Mouse (Mus musculus) kidney, embryonic 15.5 days (tissue): ENCODE results near the gene Arhgap19. TPM values are rescaled to one million over a fixed set of nuclear protein-coding genes. Genes with fewer than 3 reads are reported as not detected.

ENCODE experiments used
- ATAC-seq: fragments of 200-750 bp; cut with Nextera tagmentation; replicated peaks from 2 replicates; pipeline ENCODE4 v1.8.0; 2017; ENCODE audit warnings: moderate TSS enrichment; ENCODE audit not compliant: low FRiP score
- H3K27ac ChIP-seq: fragments of 300-500 bp; sonication (generic); 2 replicates; pipeline ENCODE4 v1.5.1; 2015; ENCODE audit warnings: mild to moderate bottlenecking, inconsistent platforms
- H3K27me3 ChIP-seq: fragments of 300-500 bp; sonication (generic); 2 replicates; pipeline ENCODE4 v1.6.1; 2015; ENCODE audit warnings: inconsistent platforms
- H3K36me3 ChIP-seq: fragments of 300-500 bp; sonication (generic); 2 replicates; pipeline ENCODE4 v1.6.1; 2015; ENCODE audit warnings: inconsistent platforms
- H3K4me1 ChIP-seq: fragments of 300-500 bp; sonication (generic); 2 replicates; pipeline ENCODE4 v1.6.1; 2015; ENCODE audit warnings: inconsistent platforms
- H3K4me2 ChIP-seq: fragments of 300-500 bp; sonication (generic); 2 replicates; pipeline ENCODE4 v1.6.1; 2015; ENCODE audit warnings: moderate library complexity, mild to moderate bottlenecking, inconsistent platforms
- H3K4me3 ChIP-seq: fragments of 300-500 bp; sonication (generic); replicated peaks from 2 replicates; pipeline ENCODE4 v1.5.1; 2015; ENCODE audit warnings: mild to moderate bottlenecking, inconsistent platforms
- H3K9ac ChIP-seq: fragments of 300-500 bp; sonication (generic); 2 replicates; pipeline ENCODE4 v1.6.1; 2015; ENCODE audit warnings: mild to moderate bottlenecking, inconsistent platforms
- H3K9me3 ChIP-seq: fragments of 300-500 bp; sonication (generic); replicated peaks from 2 replicates; pipeline ENCODE4 v1.6.1; 2016; ENCODE audit warnings: inconsistent platforms
- WGBS: fragments of 180-500 bp; shearing (Covaris S2); methylation state at CpG from one replicate; pipeline ENCODE4 v1.1.7; 2015; ENCODE audit warnings: mixed read lengths; 5-methylcytosine and 5-hydroxymethylcytosine counted together
- polyA plus RNA-seq: library from polyadenylated mRNA; unstranded; fragments of >200 nt; fragmentation: Nextera tagmentation; extraction: Ambion mirVana; gene quantifications from 2 replicates; pipeline ENCODE4 v1.2.1, GENCODE M21; 2015

The Arhgap19 gene
- polyA plus RNA-seq, 1 experiment from 2014 or later: 29.7 TPM

GRCm38 (mm10) chr19:41794017-41794416 is 7.8 kb downstream of the Arhgap19 start:
- H3K4me3 ChIP-seq: no peak overlapping the region
- H3K4me1 ChIP-seq: peaks cover 19% of the 10 kb centered on the region; the same call in 1 of the 2 replicates
- no peak for ATAC-seq
- no peak overlapping the region for H3K9ac ChIP-seq
- no peaks in the 10 kb centered on the region for H3K27me3 ChIP-seq
- H3K27ac ChIP-seq: peak overlapping the region; percentile 83
- H3K9me3 ChIP-seq: no peaks in the 10 kb centered on the region
- H3K4me2 ChIP-seq: no peak overlapping the region
- H3K36me3 ChIP-seq: peaks cover 14% of the 10 kb centered on the region

DNA sequence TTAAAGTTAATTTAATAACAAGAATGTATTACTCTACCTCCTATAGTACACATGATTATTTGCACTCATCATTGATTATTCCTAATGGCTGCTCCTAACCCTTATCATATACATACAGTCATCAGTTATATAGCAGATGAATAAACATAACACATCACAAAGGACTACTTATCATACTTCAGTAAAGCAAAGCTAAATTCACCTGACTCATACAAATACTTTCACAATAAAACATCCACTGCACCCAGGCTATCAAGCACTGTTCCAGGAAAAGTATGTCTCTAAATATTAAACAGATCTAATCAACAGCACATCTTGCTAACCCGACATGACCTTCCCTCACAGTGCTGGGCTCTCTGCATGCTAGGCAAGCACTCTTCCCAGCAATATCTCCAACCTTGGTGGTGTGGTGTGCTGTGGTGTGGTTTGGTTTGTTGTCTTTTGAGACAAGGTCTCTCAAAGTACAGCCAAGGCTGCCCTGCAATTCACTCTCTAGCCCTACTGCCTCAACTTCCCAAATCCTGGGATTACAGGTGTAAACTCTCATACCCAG is 8.8 kb downstream of the Arhgap19 start:
- no peak for ATAC-seq
- 62% methylated on average over 1 of the region's 1 CpGs for WGBS
- Histone ChIP-seq H3K27ac (peak overlapping the region; percentile 83), H3K4me2 (no peak overlapping the region), H3K36me3 (peaks cover 20% of the 10 kb centered on the region), H3K27me3 (no peaks in the 10 kb centered on the region), H3K9me3 (no peaks in the 10 kb centered on the region), H3K4me1 (peaks cover 19% of the 10 kb centered on the region; the same call in 1 of the 2 replicates), H3K4me3 (no peak overlapping the region), H3K9ac (no peak overlapping the region)

DNA sequence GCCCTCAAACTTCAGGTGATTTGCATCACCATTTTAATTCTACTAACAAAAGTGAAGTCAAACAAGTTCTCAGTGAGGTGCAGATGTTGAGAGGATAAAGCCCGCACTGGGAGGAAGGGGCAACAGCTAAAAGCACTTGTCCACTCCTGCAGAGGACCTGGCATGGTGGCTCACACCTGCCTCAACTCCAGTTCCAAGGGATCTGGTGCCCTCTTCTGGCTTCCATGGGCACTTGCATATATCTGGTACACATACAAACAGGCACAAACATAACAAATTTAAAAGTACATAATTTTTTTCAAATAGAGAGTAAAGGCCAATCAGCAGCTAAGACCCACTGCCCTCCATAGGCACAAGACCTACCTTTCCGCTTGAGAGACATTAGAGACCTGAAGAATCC is 10.5 kb downstream of the Arhgap19 start:
- Histone ChIP-seq H3K9me3 (no peaks in the 10 kb centered on the region), H3K27me3 (no peaks in the 10 kb centered on the region), H3K27ac (no peak overlapping the region), H3K36me3 (peaks cover 34% of the 10 kb centered on the region), H3K4me2 (no peak overlapping the region), H3K4me1 (peaks cover 12% of the 10 kb centered on the region; the same call in 1 of the 2 replicates), H3K4me3 (no peak overlapping the region), H3K9ac (no peak overlapping the region)
- 95% methylated on average over 2 of the region's 2 CpGs for WGBS
- ATAC-seq: no peak

DNA sequence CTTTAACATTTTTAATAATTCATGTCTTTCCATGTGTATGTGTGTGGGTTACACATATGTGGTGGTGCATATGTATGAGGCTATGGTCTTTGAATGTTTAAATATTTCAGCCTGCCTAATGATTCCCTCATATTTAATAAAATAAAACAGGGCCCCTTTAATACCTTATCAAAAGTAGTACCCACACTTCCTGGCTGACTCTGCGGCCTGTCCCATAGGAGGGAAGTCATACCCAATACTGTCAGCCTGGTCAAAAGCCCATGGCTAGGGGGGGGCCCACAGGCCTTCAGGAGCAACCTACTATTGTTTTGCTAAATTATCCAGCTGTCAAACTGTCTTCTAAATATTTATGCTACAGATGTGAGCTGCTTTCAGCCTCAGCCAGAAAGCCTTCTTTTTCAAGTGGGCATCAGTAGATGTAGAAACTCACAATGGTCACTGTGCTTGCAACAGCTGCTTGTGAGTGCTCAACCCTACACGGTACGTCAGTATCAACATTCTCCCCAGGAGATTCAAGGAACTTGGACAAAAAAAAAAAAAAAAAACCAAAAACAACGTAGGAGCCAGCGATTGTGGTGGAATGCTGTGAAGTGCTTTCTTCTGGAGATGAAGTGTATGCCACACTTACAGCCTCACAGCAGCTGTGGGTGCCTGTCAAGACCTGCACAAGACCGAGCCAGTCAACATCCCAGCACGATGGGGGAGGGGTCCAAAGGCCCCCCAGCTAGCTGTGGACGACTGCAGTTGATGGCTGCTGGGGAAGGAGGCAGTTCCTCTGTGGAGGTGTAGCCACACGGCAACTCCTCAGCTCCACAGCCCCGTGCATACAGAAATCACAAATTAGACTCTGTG is 12.5 kb downstream of the Arhgap19 start:
- WGBS: 77% methylated on average over 10 of the region's 10 CpGs
- Histone ChIP-seq H3K36me3 (peaks cover 50% of the 10 kb centered on the region), H3K9ac (no peak overlapping the region)

GRCm38 (mm10) chr19:41786896-41787295 is 15.0 kb downstream of the Arhgap19 start:
- no peak overlapping the region for H3K9ac ChIP-seq
- H3K27me3 ChIP-seq: no peaks in the 10 kb centered on the region
- no peak overlapping the region for H3K4me3 ChIP-seq
- WGBS: 89% methylated on average over 1 of the region's 1 CpGs
- H3K4me2 ChIP-seq: no peak overlapping the region
- no peak overlapping the region for H3K27ac ChIP-seq
- no peaks in the 10 kb centered on the region for H3K9me3 ChIP-seq
- no peaks in the 10 kb centered on the region for H3K4me1 ChIP-seq
- H3K36me3 ChIP-seq: peaks cover 69% of the 10 kb centered on the region
- ATAC-seq: no peak

More for the DNA sequence above, 12.5 kb downstream of the Arhgap19 start:
- ATAC-seq: no peak
- H3K4me2 ChIP-seq: no peak overlapping the region
- H3K27me3 ChIP-seq: no peaks in the 10 kb centered on the region
- no peak overlapping the region for H3K4me3 ChIP-seq
- H3K9me3 ChIP-seq: no peaks in the 10 kb centered on the region
- H3K27ac ChIP-seq: no peak overlapping the region
- 0 out of 2 replicates have a peak, but pooled peaks cover 3% of the 10 kb centered on the region for H3K4me1 ChIP-seq

- no peak overlapping the region for H3K4me3 ChIP-seq
- H3K27ac ChIP-seq: no peak overlapping the region
- H3K27me3 ChIP-seq: no peaks in the 10 kb centered on the region
- no peaks in the 10 kb centered on the region for H3K4me1 ChIP-seq
- WGBS: 89% methylated on average over 6 of the region's 6 CpGs
- ATAC-seq: no peak
- no peaks in the 10 kb centered on the region for H3K9me3 ChIP-seq
- peaks cover 86% of the 10 kb centered on the region for H3K36me3 ChIP-seq
- H3K9ac ChIP-seq: no peak overlapping the region
- no peak overlapping the region for H3K4me2 ChIP-seq
These were observed 24.3 kb downstream of the Arhgap19 start for GRCm38 (mm10) chr19:41777514-41777913.

DNA sequence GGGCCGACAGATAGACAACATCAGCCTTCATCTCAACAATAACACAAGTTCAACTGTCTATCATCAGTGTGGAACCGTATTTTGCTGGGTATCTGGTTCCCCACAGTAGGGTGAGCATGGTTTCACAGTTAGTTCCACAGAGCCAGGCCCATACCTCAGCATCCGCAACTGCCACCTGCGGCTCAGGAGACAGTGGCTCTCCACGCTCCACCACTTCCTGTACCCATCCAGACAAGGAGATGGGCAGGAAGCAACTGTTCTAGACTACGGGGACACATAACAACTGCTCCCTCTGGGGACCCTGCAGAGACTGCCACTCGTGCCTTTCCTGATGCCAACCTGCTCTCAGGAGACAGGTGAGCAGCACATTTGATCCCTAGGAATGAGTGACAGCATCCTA is 33.1 kb downstream of the Arhgap19 start:
- Histone ChIP-seq H3K27ac (no peak overlapping the region), H3K4me2 (no peak overlapping the region), H3K9ac (no peak overlapping the region), H3K4me3 (no peak overlapping the region), H3K9me3 (no peaks in the 10 kb centered on the region), H3K36me3 (peaks cover 65% of the 10 kb centered on the region), H3K4me1 (peaks cover 3% of the 10 kb centered on the region; the same call in 1 of the 2 replicates), H3K27me3 (no peaks in the 10 kb centered on the region)
- ATAC-seq: no peak
- WGBS: 91% methylated on average over 7 of the region's 7 CpGs

DNA sequence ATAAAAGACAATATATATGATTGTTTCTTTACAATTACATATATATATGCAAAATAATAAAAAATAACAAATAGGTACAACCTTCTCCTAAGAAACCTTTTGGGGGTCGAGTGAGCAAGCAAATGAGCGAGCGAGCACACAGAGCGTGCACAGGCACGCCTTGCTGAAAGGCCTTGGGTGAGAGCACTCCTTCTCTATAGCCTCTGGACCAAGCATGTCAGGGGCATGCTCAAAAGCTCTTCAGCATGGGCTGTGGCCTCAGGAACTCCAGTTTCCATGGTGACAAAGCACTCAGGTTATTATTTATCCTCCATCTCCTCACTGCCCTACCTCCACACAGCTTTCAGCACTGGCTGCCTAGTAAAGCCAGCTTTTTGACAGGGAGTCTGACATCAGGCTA is 35.2 kb downstream of the Arhgap19 start:
- 66% methylated on average over 5 of the region's 5 CpGs for WGBS
- ATAC-seq: no peak
- H3K27ac ChIP-seq: no peak overlapping the region
- no peak overlapping the region for H3K9ac ChIP-seq
- H3K9me3 ChIP-seq: no peaks in the 10 kb centered on the region
- no peaks in the 10 kb centered on the region for H3K27me3 ChIP-seq
- H3K4me1 ChIP-seq: peaks cover 6% of the 10 kb centered on the region; the same call in 1 of the 2 replicates
- peaks cover 46% of the 10 kb centered on the region for H3K36me3 ChIP-seq
- H3K4me3 ChIP-seq: no peak overlapping the region
- no peak overlapping the region for H3K4me2 ChIP-seq

GRCm38 (mm10) chr19:41763870-41764660 is 37.8 kb downstream of the Arhgap19 start:
- no peak overlapping the region for H3K9ac ChIP-seq
- H3K36me3 ChIP-seq: peaks cover 25% of the 10 kb centered on the region
- WGBS: 30% methylated on average over 12 of the region's 12 CpGs
- H3K27ac ChIP-seq: no peak overlapping the region
- ATAC-seq: peak; percentile 59; the same call in 1 of the 2 replicates
- H3K27me3 ChIP-seq: no peaks in the 10 kb centered on the region
- no peak overlapping the region for H3K4me2 ChIP-seq
- H3K4me1 ChIP-seq: peaks cover 7% of the 10 kb centered on the region; the same call in 1 of the 2 replicates
- H3K9me3 ChIP-seq: no peaks in the 10 kb centered on the region
- no peak overlapping the region for H3K4me3 ChIP-seq

DNA sequence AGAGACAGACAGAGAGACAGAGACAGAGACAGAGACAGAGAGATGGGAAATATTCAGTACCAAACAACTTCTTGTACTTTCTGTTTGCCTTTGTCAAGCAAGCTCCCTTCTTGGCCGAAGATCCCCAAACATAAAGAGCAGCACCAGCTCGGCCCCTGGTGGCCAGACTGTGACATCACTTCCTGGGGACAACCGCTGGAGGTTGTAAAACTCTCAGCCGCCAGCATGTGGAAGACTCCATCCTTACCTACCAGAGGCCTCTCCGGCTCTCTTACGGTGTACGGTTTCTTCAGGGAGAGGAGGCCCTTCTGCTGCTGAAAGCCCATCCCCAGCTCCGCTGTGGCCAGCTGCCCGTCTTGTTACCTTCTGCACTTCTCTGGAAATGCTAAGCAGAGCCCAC is 40.3 kb downstream of the Arhgap19 start:
- WGBS: 20% methylated on average over 9 of the region's 9 CpGs
- Histone ChIP-seq H3K4me1 (peaks cover 4% of the 10 kb centered on the region; the same call in 1 of the 2 replicates), H3K9me3 (no peaks in the 10 kb centered on the region), H3K27me3 (no peaks in the 10 kb centered on the region), H3K4me3 (no peak overlapping the region), H3K4me2 (no peak overlapping the region), H3K27ac (no peak overlapping the region), H3K36me3 (peaks cover 5% of the 10 kb centered on the region; the same call in 1 of the 2 replicates), H3K9ac (no peak overlapping the region)
- ATAC-seq: 0 out of 2 replicates have a peak, but pooled peaks have one; percentile 34

GRCm38 (mm10) chr19:41759765-41760164 is 42.1 kb downstream of the Arhgap19 start:
- H3K4me3 ChIP-seq: no peak overlapping the region
- H3K9ac ChIP-seq: no peak overlapping the region
- H3K9me3 ChIP-seq: no peaks in the 10 kb centered on the region
- H3K4me2 ChIP-seq: no peak overlapping the region
- no peaks in the 10 kb centered on the region for H3K36me3 ChIP-seq
- H3K4me1 ChIP-seq: peaks cover 4% of the 10 kb centered on the region; the same call in 1 of the 2 replicates
- H3K27me3 ChIP-seq: no peaks in the 10 kb centered on the region
- ATAC-seq: no peak
- 82% methylated on average over 6 of the region's 6 CpGs for WGBS
- no peak overlapping the region for H3K27ac ChIP-seq

DNA sequence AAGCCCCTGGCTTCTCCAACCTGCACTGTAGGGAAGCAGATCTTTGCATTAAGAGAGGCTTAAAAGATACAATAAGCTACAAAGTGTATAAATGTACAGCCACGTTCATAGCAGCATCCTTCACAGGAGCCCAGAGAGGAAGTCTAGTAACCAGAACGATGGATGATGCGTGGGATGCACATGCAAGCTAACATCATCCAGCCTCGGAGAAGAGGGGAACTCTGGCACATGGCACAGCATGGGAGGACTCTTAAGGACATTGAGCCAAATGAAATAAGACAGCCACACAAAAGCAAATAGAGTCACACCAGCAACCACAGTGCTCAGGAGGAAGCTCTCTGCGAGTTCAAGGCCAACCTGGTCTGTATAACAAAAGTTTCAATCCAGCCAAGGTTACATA is 42.6 kb downstream of the Arhgap19 start:
- WGBS: 85% methylated on average over 5 of the region's 5 CpGs
- no peak for ATAC-seq
- H3K9ac ChIP-seq: no peak overlapping the region

More for the DNA sequence above, 42.6 kb downstream of the Arhgap19 start:
- H3K27me3 ChIP-seq: no peaks in the 10 kb centered on the region
- no peak overlapping the region for H3K4me2 ChIP-seq
- H3K4me3 ChIP-seq: no peak overlapping the region
- no peak overlapping the region for H3K27ac ChIP-seq
- peaks cover 4% of the 10 kb centered on the region; the same call in 1 of the 2 replicates for H3K4me1 ChIP-seq
- no peaks in the 10 kb centered on the region for H3K36me3 ChIP-seq
- no peaks in the 10 kb centered on the region for H3K9me3 ChIP-seq
